Mouse (Mus musculus): ENCODE results near the gene Ltbp1.

Ltbp1 gene

GRCm38 (mm10) chr17:75180301-75180700 lies 174.9 kb downstream of the Ltbp1 start:
- DNase-seq: no peak

- no peak for DNase-seq
These were observed 175.7 kb downstream of the Ltbp1 start for GRCm38 (mm10) chr17:75180956-75181588.

GRCm38 (mm10) chr17:75182319-75183001 lies 177.1 kb downstream of the Ltbp1 start:
- DNase-seq: no peak

- DNase-seq: no peak
These were observed 181.6 kb downstream of the Ltbp1 start for GRCm38 (mm10) chr17:75186732-75187509.

GRCm38 (mm10) chr17:75196952-75197351 lies 191.6 kb downstream of the Ltbp1 start:
- no peak for DNase-seq

- no peak for DNase-seq
These were observed 193.4 kb downstream of the Ltbp1 start for GRCm38 (mm10) chr17:75198767-75199166.

- no peak for DNase-seq
These were observed 194.3 kb downstream of the Ltbp1 start for GRCm38 (mm10) chr17:75199694-75200093.

GRCm38 (mm10) chr17:75202314-75202713 lies 196.9 kb downstream of the Ltbp1 start:
- DNase-seq: no peak

- DNase-seq: no peak
These were observed 198.7 kb downstream of the Ltbp1 start for GRCm38 (mm10) chr17:75204065-75204464.

- DNase-seq: no peak
These were observed 200.9 kb downstream of the Ltbp1 start for GRCm38 (mm10) chr17:75206281-75206680.

GRCm38 (mm10) chr17:75208164-75208698 lies 202.9 kb downstream of the Ltbp1 start:
- no peak for DNase-seq

- no peak for DNase-seq
These were observed 205.2 kb downstream of the Ltbp1 start for GRCm38 (mm10) chr17:75210526-75210925.

GRCm38 (mm10) chr17:75216362-75216761 lies 211.0 kb downstream of the Ltbp1 start:
- no peak for DNase-seq

- DNase-seq: no peak
These were observed 213.3 kb downstream of the Ltbp1 start for GRCm38 (mm10) chr17:75218700-75219099.

- DNase-seq: no peak
These were observed 223.0 kb downstream of the Ltbp1 start for GRCm38 (mm10) chr17:75228321-75228720.

GRCm38 (mm10) chr17:75233206-75233605 lies 227.8 kb downstream of the Ltbp1 start:
- DNase-seq: no peak

- DNase-seq: no peak
These were observed 228.6 kb downstream of the Ltbp1 start for GRCm38 (mm10) chr17:75233923-75234322.

GRCm38 (mm10) chr17:75235781-75236180 lies 230.4 kb downstream of the Ltbp1 start:
- no peak for DNase-seq

- no peak for DNase-seq
These were observed 231.2 kb downstream of the Ltbp1 start for GRCm38 (mm10) chr17:75236543-75236942.

GRCm38 (mm10) chr17:75237456-75237855 lies 232.1 kb downstream of the Ltbp1 start:
- DNase-seq: no peak

- DNase-seq: no peak
These were observed 233.3 kb downstream of the Ltbp1 start for GRCm38 (mm10) chr17:75238655-75239054.

GRCm38 (mm10) chr17:75239545-75239944 lies 234.2 kb downstream of the Ltbp1 start:
- no peak for DNase-seq

- no peak for DNase-seq
These were observed 236.7 kb downstream of the Ltbp1 start for GRCm38 (mm10) chr17:75242086-75242485.

- DNase-seq: no peak
These were observed 237.9 kb downstream of the Ltbp1 start for GRCm38 (mm10) chr17:75243221-75243620.
